Mouse (Mus musculus): ENCODE measurements around the gene Cend1. TPM values are rescaled to one million over a fixed set of nuclear protein-coding genes. Genes with fewer than 3 reads are reported as not detected.
"Not testable (repeated sequence)": the region's sequence is repeated elsewhere in the genome, so short reads cannot be mapped to it uniquely, and the experiment has no call there.

The Cend1 gene
- polyA plus RNA-seq, 1 experiment from 2014 or later = not detected

- peaks cover 15% of the 10 kb centered on the region; the same call in 1 of the 2 replicates for H3K36me3 ChIP-seq (ENCODE audit: inconsistent target)
- WGBS (ENCODE audit: missing documents) = 84% methylated on average over 5 of the region's 5 CpGs
- peak overlapping the region; percentile 58 for H3K27ac ChIP-seq
Observed at GRCm38 (mm10) chr7:141460001-141460390, 30.7 kb upstream of the Cend1 start.

GRCm38 (mm10) chr7:141459301-141459711, 30.0 kb upstream of the Cend1 start:
- no peak overlapping the region for H3K4me3 ChIP-seq (ENCODE audit: inconsistent target)

More at GRCm38 (mm10) chr7:141460001-141460390, 30.7 kb upstream of the Cend1 start:
- H3K79me2 ChIP-seq (ENCODE audit: inconsistent target) = peaks cover 27% of the 10 kb centered on the region
- H3K4me3 ChIP-seq (ENCODE audit: inconsistent target) = no peak overlapping the region

GRCm38 (mm10) chr7:141458661-141459060, 29.4 kb upstream of the Cend1 start:
- Histone ChIP-seq H3K79me2 (ENCODE audit: inconsistent target) (peaks cover 27% of the 10 kb centered on the region), H3K4me3 (ENCODE audit: inconsistent target) (no peak overlapping the region), H3K36me3 (ENCODE audit: inconsistent target) (peaks cover 15% of the 10 kb centered on the region; the same call in 1 of the 2 replicates), H3K27ac (no peak overlapping the region)
- 83% methylated on average over 9 of the region's 11 CpGs for WGBS (ENCODE audit: missing documents)

More at GRCm38 (mm10) chr7:141459301-141459711, 30.0 kb upstream of the Cend1 start:
- Histone ChIP-seq H3K36me3 (ENCODE audit: inconsistent target) (peaks cover 15% of the 10 kb centered on the region; the same call in 1 of the 2 replicates), H3K79me2 (ENCODE audit: inconsistent target) (peaks cover 27% of the 10 kb centered on the region), H3K27ac (no peak overlapping the region)
- 90% methylated on average over 13 of the region's 17 CpGs for whole genome bisulfite sequencing (ENCODE audit: missing documents)

- 90% methylated on average over 15 of the region's 15 CpGs for WGBS (ENCODE audit: missing documents)
- Histone ChIP-seq H3K4me3 (ENCODE audit: inconsistent target) (no peak overlapping the region), H3K79me2 (ENCODE audit: inconsistent target) (peaks cover 27% of the 10 kb centered on the region), H3K27ac (no peak overlapping the region), H3K36me3 (ENCODE audit: inconsistent target) (peaks cover 15% of the 10 kb centered on the region; the same call in 1 of the 2 replicates)
Observed at GRCm38 (mm10) chr7:141457986-141458660, 28.8 kb upstream of the Cend1 start.

GRCm38 (mm10) chr7:141457236-141457635, 27.9 kb upstream of the Cend1 start:
- Histone ChIP-seq H3K36me3 (ENCODE audit: inconsistent target) (peaks cover 15% of the 10 kb centered on the region; the same call in 1 of the 2 replicates), H3K79me2 (ENCODE audit: inconsistent target) (peaks cover 24% of the 10 kb centered on the region), H3K27ac (0 out of 2 replicates have a peak overlapping the region, but pooled peaks have one; percentile 77), H3K4me3 (ENCODE audit: inconsistent target) (no peak overlapping the region)
- WGBS (ENCODE audit: missing documents) = 87% methylated on average over 14 of the region's 14 CpGs

- Histone ChIP-seq H3K4me3 (ENCODE audit: inconsistent target) (no peak overlapping the region; the same call in 1 of the 2 replicates), H3K27ac (peak overlapping the region; percentile 77), H3K36me3 (ENCODE audit: inconsistent target) (peaks cover 15% of the 10 kb centered on the region; the same call in 1 of the 2 replicates), H3K79me2 (ENCODE audit: inconsistent target) (peaks cover 21% of the 10 kb centered on the region)
- WGBS (ENCODE audit: missing documents) = 39% methylated on average over 6 of the region's 6 CpGs
Observed at GRCm38 (mm10) chr7:141456739-141457138, 27.4 kb upstream of the Cend1 start.

- WGBS (ENCODE audit: missing documents) = 2% methylated on average over 20 of the region's 23 CpGs
- Histone ChIP-seq H3K27ac (peak overlapping the region; percentile 77), H3K36me3 (ENCODE audit: inconsistent target) (peaks cover 18% of the 10 kb centered on the region; the same call in 1 of the 2 replicates), H3K4me3 (ENCODE audit: inconsistent target) (peak overlapping the region; percentile 90), H3K79me2 (ENCODE audit: inconsistent target) (peaks cover 21% of the 10 kb centered on the region)
Observed at GRCm38 (mm10) chr7:141455610-141456314, 26.5 kb upstream of the Cend1 start.

- peaks cover 22% of the 10 kb centered on the region for H3K79me2 ChIP-seq (ENCODE audit: inconsistent target)
- peak within 1 kb of the TSS; percentile 90 for H3K4me3 ChIP-seq (ENCODE audit: inconsistent target)
- peak within 1 kb of the TSS; percentile 77 for H3K27ac ChIP-seq
- under 1% methylated on average over 44 of the region's 45 CpGs for WGBS (ENCODE audit: missing documents)
- peaks cover 21% of the 10 kb centered on the region; the same call in 1 of the 2 replicates for H3K36me3 ChIP-seq (ENCODE audit: inconsistent target)
Observed at GRCm38 (mm10) chr7:141454967-141455551, 25.8 kb upstream of the Cend1 start, which contains the start of gene Pnpla2. Gene Pnpla2 (plus strand): TSS chr7:141455198.

GRCm38 (mm10) chr7:141453636-141454035, 24.3 kb upstream of the Cend1 start:
- H3K4me3 ChIP-seq (ENCODE audit: inconsistent target) = no peak overlapping the region
- H3K79me2 ChIP-seq (ENCODE audit: inconsistent target) = peaks cover 36% of the 10 kb centered on the region
- H3K27ac ChIP-seq = no peak overlapping the region
- H3K36me3 ChIP-seq (ENCODE audit: inconsistent target) = peaks cover 13% of the 10 kb centered on the region; the same call in 1 of the 2 replicates
- WGBS (ENCODE audit: missing documents) = 65% methylated on average over 2 of the region's 2 CpGs

GRCm38 (mm10) chr7:141451928-141452327, 22.6 kb upstream of the Cend1 start:
- Histone ChIP-seq H3K79me2 (ENCODE audit: inconsistent target) (peaks cover 38% of the 10 kb centered on the region), H3K27ac (no peak overlapping the region), H3K36me3 (ENCODE audit: inconsistent target) (peaks cover 5% of the 10 kb centered on the region; the same call in 1 of the 2 replicates), H3K4me3 (ENCODE audit: inconsistent target) (no peak overlapping the region)

GRCm38 (mm10) chr7:141447110-141447991, 18.1 kb upstream of the Cend1 start, which contains the start of gene Rplp2:
Gene Rplp2 (plus strand): TSS chr7:141447370.
- Histone ChIP-seq H3K36me3 (ENCODE audit: inconsistent target) (peaks cover 5% of the 10 kb centered on the region; the same call in 1 of the 2 replicates), H3K4me3 (ENCODE audit: inconsistent target) (peak within 1 kb of the TSS; percentile 89), H3K79me2 (ENCODE audit: inconsistent target) (peaks cover 33% of the 10 kb centered on the region), H3K27ac (peak within 1 kb of the TSS; percentile 96)
- under 1% methylated on average over 63 of the region's 63 CpGs for WGBS (ENCODE audit: missing documents)

- not testable (repeated sequence) for H3K36me3 ChIP-seq (ENCODE audit: inconsistent target); H3K4me3 ChIP-seq (ENCODE audit: inconsistent target)
- Histone ChIP-seq H3K27ac (peak overlapping the region; percentile 96; the same call in 1 of the 2 replicates), H3K79me2 (ENCODE audit: inconsistent target) (peaks cover 36% of the 10 kb centered on the region)
- 93% methylated on average over 2 of the region's 3 CpGs for WGBS (ENCODE audit: missing documents)
Observed at GRCm38 (mm10) chr7:141446374-141446773, 17.1 kb upstream of the Cend1 start.

- Histone ChIP-seq H3K36me3 (ENCODE audit: inconsistent target) (no peaks in the 10 kb centered on the region), H3K27ac (peak within 1 kb of the TSS; percentile 54), H3K4me3 (ENCODE audit: inconsistent target) (peak within 1 kb of the TSS; percentile 60), H3K79me2 (ENCODE audit: inconsistent target) (peaks cover 23% of the 10 kb centered on the region)
- WGBS (ENCODE audit: missing documents) = 1% methylated on average over 25 of the region's 25 CpGs
Observed at GRCm38 (mm10) chr7:141443828-141444237, 14.5 kb upstream of the Cend1 start, which contains the start of gene Pidd1. Gene Pidd1 (minus strand): TSS chr7:141444025.

Data from macrophage (primary cell).